Mouse (Mus musculus): ENCODE data around the gene Arhgef2.

DNA sequence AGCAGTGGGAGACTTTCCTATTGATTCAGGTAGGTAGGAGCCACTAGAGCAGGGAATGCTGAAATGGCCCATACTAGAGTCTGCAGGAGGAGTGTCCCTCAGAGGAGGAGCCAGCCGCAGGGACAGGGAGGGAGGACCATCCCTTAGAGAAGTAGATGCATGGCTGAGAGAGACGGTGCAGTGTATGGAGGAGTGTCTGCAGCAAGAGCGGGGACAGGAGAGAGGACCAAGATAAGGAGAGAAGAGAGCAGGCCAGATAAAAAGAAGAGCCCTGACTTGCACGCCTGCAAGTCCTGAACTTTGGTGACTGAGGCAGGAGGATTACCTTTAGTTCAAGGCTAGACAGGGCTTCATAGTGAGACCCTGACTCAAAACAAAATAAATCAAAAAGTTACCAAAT is 21.3 kb downstream of the Arhgef2 start:
- TF ChIP-seq CTCF (IDR thresholded peaks at IDR 0.05; ENCODE audit: borderline replicate concordance, control insufficient read depth, extremely low read depth, insufficient read depth, low read length, poor library complexity), result no peak
- no peak for TF ChIP-seq POLR2A (IDR thresholded peaks at IDR 0.05; ENCODE audit: control insufficient read depth, extremely low read depth, insufficient read depth, low read length, poor library complexity)
